Mouse (Mus musculus) CH12.LX (cell line): ENCODE results near the gene BC049762. TPM values are rescaled to one million over a fixed set of nuclear protein-coding genes. Genes with fewer than 3 reads are reported as not detected.

Source experiments
- DNase-seq: peaks from one replicate; pipeline ENCODE4 v3.0.0-alpha.2; 2013; ENCODE audit errors: extremely low read depth
- H3K27ac ChIP-seq: 2 replicates; pipeline ENCODE4 v1.5.1; 2012; ENCODE audit warnings: low read depth, mild to moderate bottlenecking, control low read depth, moderate library complexity; ENCODE audit not compliant: insufficient read depth
- H3K27me3 ChIP-seq: replicated peaks from 2 replicates; pipeline ENCODE3; 2012; ENCODE audit warnings: inconsistent platforms
- H3K36me3 ChIP-seq, 2 experiments: replicated peaks in 1 of 2; 2 replicates each; pipeline versions ENCODE3 to v1.6.1; 2012; ENCODE audit warnings: inconsistent platforms in 1 of 2, low read length in 1 of 2, mild to moderate bottlenecking in 1 of 2, mixed read lengths in 1 of 2, moderate library complexity in 1 of 2; ENCODE audit not compliant: control insufficient read depth in 1 of 2, insufficient read depth in 1 of 2
- H3K4me1 ChIP-seq, 2 experiments: 2 replicates each; pipeline ENCODE4 v1.6.1; 2012; ENCODE audit warnings: inconsistent platforms in 1 of 2, moderate library complexity in 1 of 2; ENCODE audit not compliant: insufficient read depth in 2 of 2, control insufficient read depth in 1 of 2
- H3K4me2 ChIP-seq: 2 replicates; pipeline ENCODE4 v1.6.1; 2012; ENCODE audit warnings: low read depth, mild to moderate bottlenecking, control low read depth; ENCODE audit not compliant: poor library complexity, insufficient read depth, severe bottlenecking
- H3K4me3 ChIP-seq, 3 experiments: fragments of 150-350 bp in 1 of 3; sonication (generic) in 1 of 3; replicated peaks in 1 of 3; 2 replicates each; pipeline versions ENCODE3 to v1.5.1; 2011 to 2012; ENCODE audit warnings: low read depth in 2 of 3, low read length in 2 of 3, mild to moderate bottlenecking in 2 of 3, moderate library complexity in 2 of 3, control low read depth in 1 of 3, improper control_type of control experiment in 1 of 3, inconsistent platforms in 1 of 3, mixed read lengths in 1 of 3; ENCODE audit not compliant: poor library complexity in 1 of 3
- H3K79me2 ChIP-seq: replicated peaks from 2 replicates; pipeline ENCODE4 v1.6.1; 2012; ENCODE audit warnings: mild to moderate bottlenecking, moderate library complexity; ENCODE audit not compliant: control insufficient read depth, poor library complexity, insufficient read depth, severe bottlenecking; ENCODE audit errors: extremely low read depth
- H3K9ac ChIP-seq: 2 replicates; pipeline ENCODE4 v1.6.1; 2012; ENCODE audit warnings: low read depth, mild to moderate bottlenecking, control low read depth, moderate library complexity; ENCODE audit not compliant: insufficient read depth
- H3K9me3 ChIP-seq: replicated peaks from 2 replicates; pipeline ENCODE3; 2012; ENCODE audit warnings: low read length, inconsistent platforms, mixed read lengths
- CTCF ChIP-seq, 2 experiments: IDR thresholded peaks in 1 of 2; conservative IDR thresholded peaks in 1 of 2; 2 replicates each; pipeline ENCODE4 v1.5.1; 2011 to 2012; ENCODE audit warnings: low read depth in 2 of 2, low read length in 2 of 2, improper control_type of control experiment in 1 of 2, inconsistent platforms in 1 of 2, mild to moderate bottlenecking in 1 of 2, moderate library complexity in 1 of 2
- EP300 ChIP-seq: IDR thresholded peaks from 2 replicates; pipeline ENCODE4 v1.6.1; 2011; ENCODE audit warnings: low read length, improper control_type of control experiment
- ETS1 ChIP-seq: conservative IDR thresholded peaks from 2 replicates; pipeline ENCODE4 v1.6.1; 2012; ENCODE audit warnings: low read depth, mild to moderate bottlenecking, inconsistent platforms, low read length, improper control_type of control experiment, moderate library complexity
- GABPA ChIP-seq: IDR thresholded peaks from 2 replicates; pipeline ENCODE4 v1.6.1; 2012; ENCODE audit warnings: low read depth, low read length, improper control_type of control experiment, inconsistent platforms; ENCODE audit not compliant: insufficient replicate concordance
- JUND ChIP-seq: conservative IDR thresholded peaks from 2 replicates; pipeline ENCODE4 v1.6.1; 2011; ENCODE audit warnings: low read depth, low read length, improper control_type of control experiment
- MAZ ChIP-seq: IDR thresholded peaks from 2 replicates; pipeline ENCODE4 v1.6.1; 2012; ENCODE audit warnings: low read depth, mild to moderate bottlenecking, inconsistent platforms, low read length, improper control_type of control experiment, moderate library complexity
- MXI1 ChIP-seq: IDR thresholded peaks from 2 replicates; pipeline ENCODE4 v1.6.1; 2011; ENCODE audit warnings: mild to moderate bottlenecking, low read depth, low read length, improper control_type of control experiment
- MYC ChIP-seq: IDR thresholded peaks from 2 replicates; pipeline ENCODE4 v1.6.1; 2011; ENCODE audit warnings: low read depth, mild to moderate bottlenecking, improper control_type of control experiment, low read length
- NRF1 ChIP-seq: IDR thresholded peaks from 2 replicates; pipeline ENCODE4 v1.6.1; 2014; ENCODE audit warnings: low read depth, mild to moderate bottlenecking, inconsistent platforms, low read length, improper control_type of control experiment, moderate library complexity
- POLR2A ChIP-seq: IDR thresholded peaks from 2 replicates; pipeline ENCODE4 v1.6.1; 2011; ENCODE audit warnings: low read depth, mild to moderate bottlenecking, improper control_type of control experiment, low read length
- POLR2AphosphoS2 ChIP-seq: IDR thresholded peaks from 2 replicates; pipeline ENCODE4 v1.6.1; 2011; ENCODE audit warnings: low read depth, low read length, improper control_type of control experiment
- RAD21 ChIP-seq: IDR thresholded peaks from 2 replicates; pipeline ENCODE4 v1.6.1; 2011; ENCODE audit warnings: low read depth, mild to moderate bottlenecking, low read length, improper control_type of control experiment, moderate library complexity
- TCF12 ChIP-seq: IDR thresholded peaks from 2 replicates; pipeline ENCODE4 v1.6.1; 2014; ENCODE audit warnings: low read depth, mild to moderate bottlenecking, inconsistent platforms, low read length, improper control_type of control experiment
- dilution Hi-C: fragments of 300-500 bp; cut with MboI; formaldehyde crosslinking; loops from 2 replicates; pipeline ENCODE4 v1.14.3; 2020; ENCODE audit warnings: low sequenced_read_pairs; ENCODE audit not compliant: extremely low pct_unique_long_range_greater_than_20kb, extremely low pct_ligation_motif_present
- in situ Hi-C: fragments of 300-500 bp; cut with MboI; formaldehyde crosslinking; loops from 3 replicates; pipeline ENCODE4 v1.14.3; 2019; ENCODE audit warnings: low sequenced_read_pairs, low pct_ligation_motif_present, low pct_unique_long_range_greater_than_20kb, mixed read lengths
- polyA plus RNA-seq: library from polyadenylated mRNA; unstranded; fragments of >175 nt; gene quantifications from 2 replicates; pipeline ENCODE4 v1.2.1, GENCODE M21; 2012; ENCODE audit warnings: low read depth; ENCODE audit not compliant: insufficient read length
- total RNA-seq, 2 experiments: library from RNA; depleted of rRNA; stranded (reverse); fragments of 300-350 nt in 1 of 2; fragments of >200 nt in 1 of 2; gene quantifications; 2 replicates each; pipeline ENCODE4 v1.2.3; 2012 to 2014

Gene BC049762
- total and polyA plus RNA-seq, 3 experiments: 0.31 to 0.34 TPM; not detected in 1

- TF ChIP-seq TCF12 (peak; percentile 83), JUND (no peak)
- TF ChIP-seq, all 38 proteins: peak for 15
Measured at GRCm38 (mm10) chr11:51220308-51220707, 42.5 kb downstream of the BC049762 start, which contains the start of gene Gm12569 (continued).

- DNase-seq: peak; percentile 34
Measured at GRCm38 (mm10) chr11:51219396-51219980, 43.4 kb downstream of the BC049762 start.

GRCm38 (mm10) chr11:51214021-51214420 lies 48.8 kb downstream of the BC049762 start:
- peak; percentile 29 for DNase-seq
- H3K9ac ChIP-seq: no peak overlapping the region
- peaks cover 15 to 60% of the 10 kb centered on the region in 2 experiments for H3K36me3 ChIP-seq
- no peaks in the 10 kb centered on the region for H3K79me2 ChIP-seq
- in situ Hi-C loops (no loop called here), dilution Hi-C loops (no loop called here)
- no peaks in the 10 kb centered on the region for H3K27me3 ChIP-seq
- H3K27ac ChIP-seq: no peak overlapping the region
- no peaks in the 10 kb centered on the region for H3K9me3 ChIP-seq
- peaks cover 2 to 11% of the 10 kb centered on the region in 2 experiments; a peak in 3 of 4 replicates for H3K4me1 ChIP-seq
- H3K4me3 ChIP-seq: no peak overlapping the region
- no peak for TF ChIP-seq POLR2A
- TF ChIP-seq ETS1: no peak
- TF ChIP-seq MXI1: no peak
- no peak for TF ChIP-seq MYC
- no peak for TF ChIP-seq POLR2AphosphoS2
- TF ChIP-seq JUND: no peak
- TF ChIP-seq RAD21: peak; percentile 1
- TF ChIP-seq CTCF (conservative IDR thresholded peaks at IDR 0.05 in 1 of 2, IDR thresholded peaks at IDR 0.05 in 1 of 2; ENCODE audit: low read depth in 2 of 2, low read length in 2 of 2): peak; percentile 14 to 50; a peak in 2 of 4 replicates
- no peak for TF ChIP-seq EP300
- no peak overlapping the region for H3K4me2 ChIP-seq

More at GRCm38 (mm10) chr11:51219396-51219980, 43.4 kb downstream of the BC049762 start:
- peak overlapping the region; percentile 42; the same call in 1 of the 2 replicates for H3K9ac ChIP-seq
- H3K27me3 ChIP-seq: peaks cover 15% of the 10 kb centered on the region
- H3K9me3 ChIP-seq: no peaks in the 10 kb centered on the region
- peak overlapping the region; percentile 75 for H3K4me2 ChIP-seq
- H3K4me3 ChIP-seq: peak overlapping the region; percentile 58 to 92 (median 58)
- TF ChIP-seq MAZ (no peak), GABPA (no peak), NRF1 (no peak)
- H3K4me1 ChIP-seq: peaks cover 2 to 23% of the 10 kb centered on the region in 2 experiments; a peak in 3 of 4 replicates
- H3K36me3 ChIP-seq: peaks cover 4 to 30% of the 10 kb centered on the region in 2 experiments
- in situ Hi-C loops (no loop called here), dilution Hi-C loops (no loop called here)
- peaks cover 3% of the 10 kb centered on the region; the same call in 1 of the 2 replicates for H3K79me2 ChIP-seq
- 0 out of 2 replicates have a peak overlapping the region, but pooled peaks have one; percentile 5 for H3K27ac ChIP-seq
